Mouse (Mus musculus) monocyte, adult 2 months (primary cell): ENCODE data around the gene Cog8.
"Not testable (repeated sequence)": the region's sequence is repeated elsewhere in the genome, so short reads cannot be mapped to it uniquely, and the experiment has no call there.

Source experiments
- DNase-seq, 2 experiments: peaks; one replicate each; pipeline ENCODE4 v3.0.0; 2022; ENCODE audit warnings: low spot score in 2 of 2, low read depth in 1 of 2

The Cog8 gene

DNA sequence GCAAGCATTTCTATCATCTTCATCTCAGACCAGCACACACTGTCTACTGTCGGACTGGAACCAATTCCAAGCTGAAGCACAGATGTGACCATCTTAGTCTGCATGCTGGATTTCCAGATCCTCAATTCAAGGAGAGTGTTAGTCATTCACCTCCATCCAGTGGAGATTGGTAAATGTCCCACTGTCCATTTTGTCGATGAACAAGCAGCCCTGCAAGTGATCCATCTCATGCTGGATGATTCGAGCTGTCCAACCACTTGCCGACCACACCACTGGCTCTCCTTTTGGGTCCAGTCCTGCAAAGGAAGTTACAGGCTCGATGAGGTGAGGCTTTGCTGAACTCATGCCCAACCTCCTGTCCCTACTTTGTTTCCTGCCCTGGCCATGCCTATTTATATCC, 9.5 kb downstream of the Cog8 start:
- DNase-seq = no peak

DNA sequence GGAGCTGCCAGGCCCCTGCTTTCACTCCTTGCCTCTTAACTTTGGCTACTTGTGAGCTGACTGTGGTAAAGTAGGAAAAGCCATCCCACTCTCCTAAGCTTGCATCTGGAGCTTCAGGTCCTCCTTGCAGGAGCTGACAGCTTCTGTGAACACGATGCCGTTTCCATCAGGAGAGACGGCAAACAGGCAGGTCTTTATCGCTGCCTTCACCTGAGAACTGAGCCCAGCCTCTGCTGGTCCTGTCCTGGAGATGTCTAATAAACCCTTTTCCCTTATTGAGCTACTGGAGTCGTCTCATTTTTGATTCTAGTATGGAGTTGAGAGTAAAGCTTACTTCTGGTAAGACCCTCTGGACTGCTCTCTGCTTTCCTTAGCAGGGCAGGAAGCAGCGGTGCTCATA, 11.0 kb downstream of the Cog8 start:
- no peak for DNase-seq

DNA sequence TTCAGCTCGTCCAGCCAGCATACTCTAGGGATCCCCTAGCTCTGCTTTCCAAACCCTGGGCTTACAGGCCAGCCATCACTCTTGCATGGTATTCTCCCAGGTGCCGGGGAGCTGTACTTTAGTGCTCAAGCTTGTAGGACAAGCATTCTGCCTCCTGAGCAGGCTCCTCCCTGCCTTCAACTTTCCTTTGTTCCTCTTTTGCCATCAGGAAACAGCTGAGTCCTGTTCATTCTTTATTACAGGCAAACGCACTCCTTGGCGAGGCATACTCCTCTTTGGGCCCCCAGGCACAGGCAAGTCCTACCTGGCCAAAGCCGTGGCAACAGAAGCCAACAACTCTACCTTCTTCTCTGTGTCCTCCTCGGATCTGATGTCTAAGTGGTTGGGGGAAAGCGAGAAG, 15.9 kb downstream of the Cog8 start:
- DNase-seq = no peak

DNA sequence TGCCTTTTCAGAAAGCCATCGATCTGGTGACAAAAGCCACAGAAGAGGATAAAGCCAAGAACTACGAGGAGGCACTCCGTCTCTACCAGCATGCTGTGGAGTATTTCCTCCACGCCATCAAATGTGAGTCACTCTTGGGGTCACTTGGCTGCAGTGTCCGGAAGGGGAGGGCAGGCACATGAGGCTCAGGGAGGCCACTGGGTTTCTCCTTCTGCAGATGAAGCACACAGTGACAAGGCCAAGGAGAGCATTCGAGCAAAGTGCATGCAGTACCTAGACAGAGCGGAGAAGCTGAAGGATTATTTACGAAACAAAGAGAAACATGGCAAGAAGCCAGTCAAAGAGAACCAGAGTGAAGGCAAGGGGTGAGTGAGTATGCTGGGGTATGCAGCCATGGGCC, 19.9 kb downstream of the Cog8 start:
- DNase-seq = no peak

DNA sequence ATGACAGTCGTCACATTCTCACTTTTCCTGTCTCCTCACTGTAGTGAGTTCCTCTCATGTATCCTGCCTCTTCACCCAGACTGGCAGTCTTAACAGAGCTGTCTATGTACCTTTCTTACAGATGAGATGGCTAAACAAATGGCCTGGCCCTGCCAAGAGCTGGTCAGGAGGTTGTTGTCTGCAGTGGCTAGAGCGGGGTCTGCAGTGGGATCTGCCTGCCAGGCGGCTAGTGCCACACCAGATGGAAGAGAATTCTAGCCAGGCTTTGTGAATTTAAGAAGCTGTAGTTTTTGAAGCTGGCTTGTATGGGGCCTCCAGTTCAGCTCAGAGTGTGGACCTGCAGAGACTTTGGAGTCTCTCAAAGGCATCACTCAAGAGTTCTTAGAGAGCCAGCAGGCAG, 20.8 kb downstream of the Cog8 start:
- DNase-seq = no peak

- not testable (repeated sequence) for DNase-seq
Observed at GRCm38 (mm10) chr8:107033609-107034008, 22.9 kb downstream of the Cog8 start.

DNA sequence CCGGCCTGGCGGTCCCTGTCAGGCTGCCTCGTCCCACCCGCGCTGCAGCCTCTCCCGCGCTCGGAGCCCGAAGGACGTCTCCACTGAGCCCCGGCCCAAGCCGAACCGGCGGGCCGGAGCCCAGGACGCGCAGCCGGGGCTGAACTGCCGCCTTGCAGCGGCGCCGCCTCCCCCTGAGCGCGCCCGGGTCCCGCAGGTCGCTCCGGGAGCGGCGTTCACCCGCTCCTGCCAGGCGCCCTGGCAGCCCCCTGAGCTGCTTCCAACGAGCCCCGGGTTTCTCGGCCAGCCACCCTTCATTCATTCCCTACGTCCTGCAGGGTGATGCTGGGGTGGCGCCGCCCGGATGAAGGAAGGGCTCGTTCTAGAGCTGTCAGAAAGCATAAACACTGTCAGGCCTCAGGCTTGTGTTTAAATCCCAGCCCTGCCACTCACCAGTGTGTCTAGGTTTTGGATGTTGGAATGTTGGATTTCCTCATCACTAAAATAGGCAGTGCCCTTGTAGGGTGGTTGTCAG, 24.9 kb downstream of the Cog8 start:
- DNase-seq = no peak

DNA sequence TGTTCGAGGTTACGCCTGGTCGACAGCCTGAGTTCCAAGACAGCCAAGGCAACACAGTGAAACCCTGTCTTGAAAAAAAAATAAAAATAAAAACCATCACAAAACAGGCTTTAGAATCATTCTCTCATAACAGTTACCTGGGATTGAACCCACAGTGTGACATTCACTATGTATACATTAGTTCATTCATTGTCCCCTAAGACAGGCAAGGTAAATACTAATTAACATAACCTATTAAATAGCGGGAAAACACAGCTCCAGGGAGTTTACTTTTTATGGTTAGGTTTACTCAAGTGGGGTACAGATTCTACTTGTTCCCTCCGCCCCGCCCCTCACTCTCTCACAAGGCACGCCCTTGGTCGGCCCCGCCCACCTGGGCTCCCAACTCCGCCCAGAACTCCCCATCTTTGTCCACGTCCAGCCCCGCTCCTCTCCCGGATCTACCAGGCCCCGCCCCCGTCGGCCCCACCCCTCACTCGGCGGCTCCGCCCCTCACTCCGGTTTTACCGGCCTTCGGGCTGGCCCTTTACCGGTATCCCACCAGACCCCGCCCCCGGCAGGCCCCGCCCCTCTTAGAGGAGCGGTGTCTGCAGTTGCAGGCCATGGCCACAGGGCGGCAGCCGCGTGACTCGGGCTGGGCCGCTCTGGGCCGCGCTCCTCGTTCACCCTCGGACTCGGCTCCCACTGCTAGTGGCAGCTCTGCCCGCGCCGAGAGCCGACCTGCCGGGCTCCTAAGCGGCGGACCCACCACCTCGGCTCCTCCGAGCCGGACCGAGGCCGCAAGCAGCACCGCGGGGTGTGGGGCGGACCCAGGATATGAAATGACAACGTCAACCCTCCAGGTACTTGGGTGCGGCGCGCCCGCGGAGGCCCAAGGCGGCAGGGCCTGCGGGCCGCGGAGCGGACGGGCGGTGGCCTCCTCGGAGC, 25.6 kb downstream of the Cog8 start, which contains the start of gene Vps4a:
Gene Vps4a (plus strand): TSS at position 573 of the 927 bp plus-strand sequence.
- DNase-seq = peak; percentile 91 to 94

DNA sequence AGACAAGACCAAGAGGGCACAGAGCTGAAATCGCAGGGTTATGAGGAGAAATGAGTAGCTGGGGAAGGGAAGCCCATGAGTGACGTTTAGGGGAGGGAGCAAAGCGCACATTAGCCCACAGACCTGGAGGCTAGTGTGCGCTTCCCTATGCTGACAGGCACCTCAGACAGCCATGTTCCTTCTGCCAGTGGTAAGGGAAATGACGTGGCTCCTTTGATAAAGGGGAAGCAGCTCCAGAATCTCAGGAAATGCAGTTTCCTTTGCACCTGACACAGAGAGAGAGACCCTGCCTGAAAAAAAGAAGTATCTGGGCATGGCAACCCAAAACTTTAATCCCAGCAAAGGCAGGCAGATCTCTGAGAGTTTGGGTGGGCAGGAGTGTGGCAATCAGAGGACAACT, 26.4 kb downstream of the Cog8 start:
- peak; percentile 17 for DNase-seq

GRCm38 (mm10) chr8:107029310-107029709, 27.2 kb downstream of the Cog8 start:
- no peak for DNase-seq

DNA sequence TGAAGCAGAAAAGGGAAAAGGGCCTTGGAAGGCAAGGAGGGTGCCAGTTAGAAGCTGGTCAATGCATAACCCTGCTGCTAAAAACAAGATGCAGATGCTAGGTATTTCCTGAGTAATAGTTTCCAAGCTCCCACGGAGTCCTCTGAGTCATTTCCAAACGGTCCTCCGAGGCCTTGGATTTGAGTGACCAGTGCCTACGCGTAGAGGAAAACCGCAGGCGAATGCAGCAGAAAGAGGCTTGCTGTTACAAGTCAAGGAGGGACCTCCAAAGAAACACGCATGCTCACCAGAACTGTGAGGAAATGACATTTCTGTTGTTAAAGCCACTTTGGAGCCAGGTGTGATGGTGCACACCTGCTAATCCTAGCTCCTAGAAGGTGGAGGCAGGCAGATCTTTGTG, 33.0 kb downstream of the Cog8 start:
- no peak for DNase-seq

DNA sequence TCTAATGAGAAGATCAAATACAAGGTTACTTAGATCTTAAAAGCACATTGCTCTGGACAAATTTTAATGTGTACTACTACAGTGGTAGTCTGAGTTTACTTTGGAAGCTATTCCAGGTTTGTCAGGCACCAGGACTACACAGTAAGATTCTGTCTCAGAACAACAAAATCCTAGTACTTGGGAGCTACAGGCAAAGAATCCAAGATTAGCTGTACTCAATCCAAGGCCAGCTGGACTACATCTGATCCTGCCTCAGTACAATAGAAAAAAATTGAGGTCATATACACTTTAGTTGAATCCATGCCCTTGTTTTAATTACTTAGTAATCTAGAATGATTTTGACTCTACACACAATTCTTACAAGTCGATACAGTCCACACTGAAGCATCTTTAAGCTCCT, 41.6 kb downstream of the Cog8 start:
- DNase-seq = no peak

DNA sequence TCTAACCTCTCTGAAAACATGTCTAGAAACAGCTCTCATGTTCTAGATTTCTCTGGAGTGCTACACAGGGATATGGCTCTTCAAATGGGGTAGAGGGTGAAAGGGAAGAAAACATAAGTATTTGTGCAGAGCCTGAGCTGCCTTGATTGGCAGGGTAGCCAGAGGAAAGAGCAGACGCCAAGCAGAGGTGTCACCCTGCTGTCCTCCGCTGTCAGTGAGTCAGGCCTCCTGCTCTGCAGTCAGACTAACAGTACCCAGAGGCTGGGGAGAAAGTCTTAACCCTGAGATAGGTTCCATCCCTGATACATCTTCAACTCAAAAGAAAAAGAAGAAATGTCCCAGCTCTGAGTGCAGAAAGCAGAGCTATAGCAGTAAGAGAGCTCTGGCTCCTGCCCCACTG, 43.8 kb downstream of the Cog8 start:
- no peak for DNase-seq

DNA sequence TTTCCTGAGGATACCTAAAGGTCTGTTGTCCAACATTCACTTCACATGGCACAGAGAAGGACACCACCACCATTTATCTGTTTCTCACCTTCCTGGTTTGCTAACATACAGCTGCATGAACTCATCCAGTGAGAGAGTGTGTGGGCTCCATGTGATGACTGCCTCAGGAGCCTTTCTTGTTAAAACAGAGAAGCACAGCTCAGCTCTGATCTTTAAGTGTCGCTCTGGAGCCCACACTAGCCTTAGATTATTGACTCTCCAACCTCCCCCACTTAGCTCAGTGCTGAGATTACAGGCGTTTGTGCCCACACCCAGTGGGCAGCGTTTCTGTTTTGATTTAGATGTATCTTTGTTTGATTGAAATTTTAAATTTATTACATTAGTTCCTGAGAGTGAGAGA, 48.7 kb downstream of the Cog8 start:
- DNase-seq = no peak

DNA sequence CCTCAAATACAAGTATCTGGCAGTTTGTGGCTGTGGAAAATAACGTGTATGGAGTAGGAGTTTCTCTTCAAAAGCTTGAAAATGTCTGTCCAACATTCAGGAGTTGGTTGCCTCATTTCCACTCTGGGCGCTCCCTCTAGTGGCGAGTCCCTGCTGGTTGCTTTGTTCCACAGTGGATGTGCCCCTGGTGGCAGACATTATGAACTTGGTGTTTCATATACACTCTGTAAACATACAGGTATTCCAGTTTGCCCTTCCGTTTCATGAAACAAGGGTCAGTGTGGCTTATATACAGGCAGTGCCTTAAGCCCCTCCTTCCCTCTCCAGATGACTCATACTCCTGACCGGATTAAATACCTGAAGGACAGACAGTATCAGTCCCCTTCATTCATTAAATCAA, 54.0 kb downstream of the Cog8 start:
- DNase-seq = peak; percentile 34 to 76

DNA sequence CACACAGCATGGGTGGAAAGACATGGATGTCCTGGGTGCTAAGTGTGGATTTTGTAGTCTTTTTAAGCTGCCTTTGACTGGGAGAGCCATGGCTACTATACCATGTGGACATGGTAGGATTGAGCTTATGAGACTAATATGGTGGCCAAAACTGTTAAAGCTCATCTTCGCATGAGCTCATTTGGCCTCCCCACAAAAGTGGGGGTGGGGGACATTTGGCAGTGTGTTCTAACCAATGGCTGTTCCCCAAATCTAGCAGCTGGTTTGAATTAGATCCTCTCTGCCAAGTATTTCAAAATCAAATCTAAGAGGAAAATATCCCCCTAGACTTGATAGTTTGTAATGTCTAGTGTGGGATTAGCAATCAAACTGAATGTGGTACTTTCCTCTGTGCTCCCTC, 57.4 kb downstream of the Cog8 start:
- DNase-seq = no peak

- no peak for DNase-seq
Observed at GRCm38 (mm10) chr8:106997416-106997815, 59.1 kb downstream of the Cog8 start.

GRCm38 (mm10) chr8:106996339-106996738, 60.1 kb downstream of the Cog8 start:
- not testable (repeated sequence) for DNase-seq
